Mouse (Mus musculus): ENCODE measurements around the gene Efhc2. TPM values are rescaled to one million over a fixed set of nuclear protein-coding genes. Genes with fewer than 3 reads are reported as not detected.

Efhc2 gene
- total RNA-seq (2021): 1 to 10 TPM; 1.6 to 1.7 TPM
- long read RNA-seq, partial matches to known transcripts: 0 of 2 reads
- long read RNA-seq, other reads (novel, unspliced or antisense): 2 of 2 reads

- DNase-seq (ENCODE audit: low spot score in 2 of 2): no peak
Observed at GRCm38 (mm10) chrX:17319126-17319583, at the start of gene Efhc2. Gene Efhc2 (minus strand): TSS chrX:17319368.

GRCm38 (mm10) chrX:17365114-17365513 is 45.9 kb upstream of the Efhc2 start:
- DNase-seq (ENCODE audit: low spot score in 2 of 2): no peak

- DNase-seq (ENCODE audit: low spot score in 2 of 2): no peak
Observed at GRCm38 (mm10) chrX:17300349-17300880, 18.8 kb downstream of the Efhc2 start.

- no peak for DNase-seq (ENCODE audit: low spot score in 2 of 2)
Observed at GRCm38 (mm10) chrX:17283899-17284298, 35.3 kb downstream of the Efhc2 start.

GRCm38 (mm10) chrX:17225141-17225540 is 94.0 kb downstream of the Efhc2 start:
- no peak for DNase-seq (ENCODE audit: low spot score in 2 of 2)

GRCm38 (mm10) chrX:17217451-17217850 is 101.7 kb downstream of the Efhc2 start:
- peak in 1 of 2 experiments; percentile 2 for DNase-seq (ENCODE audit: low spot score in 2 of 2)

GRCm38 (mm10) chrX:17213515-17213914 is 105.7 kb downstream of the Efhc2 start:
- no peak for DNase-seq (ENCODE audit: low spot score in 2 of 2)

- DNase-seq (ENCODE audit: low spot score in 2 of 2): no peak
Observed at GRCm38 (mm10) chrX:17175748-17176147, 143.4 kb downstream of the Efhc2 start.

GRCm38 (mm10) chrX:17165638-17166037 is 153.5 kb downstream of the Efhc2 start:
- no peak for DNase-seq (ENCODE audit: low spot score in 2 of 2)
